Comparison of ENCODE assay signal across 16 mouse cellular contexts in the genomic region with DNA sequence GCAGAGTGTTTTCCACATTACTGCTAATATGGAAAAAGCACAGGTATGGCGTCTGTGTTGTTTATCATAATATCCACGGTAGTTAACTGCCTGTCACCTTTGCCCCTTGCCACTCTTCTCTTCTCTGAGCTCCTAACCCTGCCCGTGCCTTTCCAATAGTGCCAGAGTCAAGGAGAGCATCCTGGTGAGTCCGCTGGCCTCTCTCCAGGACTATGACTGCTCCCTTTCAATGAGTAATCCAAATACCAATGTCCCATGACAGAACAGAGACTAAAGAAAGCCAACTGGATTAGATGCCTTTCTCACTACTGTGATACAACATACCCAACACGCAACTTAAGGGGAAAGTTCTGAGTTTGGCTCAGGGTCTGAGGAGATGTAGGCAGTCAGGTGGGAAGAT.
DNase-seq lines count a peak whose midpoint lies in the region; ATAC-seq and TF ChIP-seq lines count a peak whose summit lies in the region.
"Had no signal": no experiment of that assay in that cellular context is flagged by ENCODE, and none has a peak within 500 bp of the region (broad histone marks: within the 10 kb centered on the region; RNA-seq: fewer than 3 reads in every experiment).

No protein-coding gene starts in this region.

- no peak for ATAC-seq in kidney, embryonic 14.5 days (ENCODE audit: low FRiP score, low TSS enrichment)
- ATAC-seq in kidney, embryonic 15.5 days (replicated peaks; ENCODE audit: low FRiP score): peak; percentile 33
- ATAC-seq in stomach, postnatal 0 days (ENCODE audit: low FRiP score, low TSS enrichment): no peak

- H3K9ac ChIP-seq in kidney, embryonic 14.5 days (ENCODE audit: low read depth, low read length): no peak overlapping the region
- H3K9ac ChIP-seq in kidney, embryonic 15.5 days: no peak overlapping the region
- no peak overlapping the region for H3K9ac ChIP-seq in stomach, postnatal 0 days (ENCODE audit: low read length)
- H3K9ac ChIP-seq: hindbrain, embryonic 12.5 days; liver, embryonic 15.5 days; neural tube, embryonic 15.5 days; stomach, embryonic 15.5 days had no signal

- H3K36me3 ChIP-seq in kidney, embryonic 14.5 days (ENCODE audit: control insufficient read depth, insufficient read depth, low read length): no peaks in the 10 kb centered on the region
- H3K36me3 ChIP-seq in kidney, embryonic 15.5 days: no peaks in the 10 kb centered on the region
- no peaks in the 10 kb centered on the region for H3K36me3 ChIP-seq in stomach, postnatal 0 days (ENCODE audit: control insufficient read depth, insufficient read depth, low read length)
- H3K36me3 ChIP-seq: forebrain, embryonic 10.5 days; hindbrain, embryonic 12.5 days; liver, embryonic 15.5 days; midbrain, embryonic 10.5 days; neural tube, embryonic 15.5 days; stomach, embryonic 15.5 days had no signal

- DNase-seq in kidney, adult 11 months: peak; percentile 93
- DNase-seq in adrenal gland, adult 8-10 months: peak; percentile 58
- no peak for DNase-seq in stomach, postnatal 0 days (ENCODE audit: low spot score)
- DNase-seq in thymus, postnatal 0 days (ENCODE audit: low spot score): no peak
- DNase-seq in urinary bladder, postnatal 36 days (ENCODE audit: low spot score in 2 of 2): no peak
- DNase-seq: cerebellum, adult 18-20 months; lung, postnatal 10 days; thymus, postnatal 36 days had no signal

- H3K9me3 ChIP-seq in kidney, embryonic 14.5 days (ENCODE audit: control insufficient read depth, low read length): no peaks in the 10 kb centered on the region
- H3K9me3 ChIP-seq in kidney, embryonic 15.5 days (replicated peaks): no peaks in the 10 kb centered on the region
- H3K9me3 ChIP-seq in stomach, postnatal 0 days (ENCODE audit: control insufficient read depth, low read length): no peaks in the 10 kb centered on the region
- H3K9me3 ChIP-seq: forebrain, embryonic 10.5 days; hindbrain, embryonic 12.5 days; liver, embryonic 15.5 days; midbrain, embryonic 10.5 days; neural tube, embryonic 15.5 days; stomach, embryonic 15.5 days had no signal

- H3K27me3 ChIP-seq in kidney, embryonic 14.5 days (ENCODE audit: control insufficient read depth, insufficient read depth, low read length): peaks cover 11% of the 10 kb centered on the region
- peaks cover 40% of the 10 kb centered on the region for H3K27me3 ChIP-seq in kidney, embryonic 15.5 days
- no peaks in the 10 kb centered on the region for H3K27me3 ChIP-seq in stomach, postnatal 0 days (ENCODE audit: control insufficient read depth, insufficient read depth, low read length)
- H3K27me3 ChIP-seq: hindbrain, embryonic 12.5 days; liver, embryonic 15.5 days; neural tube, embryonic 15.5 days; stomach, embryonic 15.5 days had no signal

- no peak overlapping the region for H3K4me3 ChIP-seq in kidney, embryonic 14.5 days (ENCODE audit: low read length)
- H3K4me3 ChIP-seq in kidney, embryonic 15.5 days (replicated peaks): no peak overlapping the region
- H3K4me3 ChIP-seq in stomach, postnatal 0 days (ENCODE audit: low read depth, low read length): no peak overlapping the region
- H3K4me3 ChIP-seq: forebrain, embryonic 10.5 days; hindbrain, embryonic 12.5 days; liver, embryonic 15.5 days; midbrain, embryonic 10.5 days; neural tube, embryonic 15.5 days; stomach, embryonic 15.5 days had no signal

- no peak overlapping the region for H3K4me2 ChIP-seq in kidney, embryonic 14.5 days (replicated peaks; ENCODE audit: low read depth, low read length)
- H3K4me2 ChIP-seq in kidney, embryonic 15.5 days: no peak overlapping the region
- no peak overlapping the region for H3K4me2 ChIP-seq in stomach, postnatal 0 days (replicated peaks; ENCODE audit: low read depth)
- H3K4me2 ChIP-seq: hindbrain, embryonic 12.5 days; liver, embryonic 15.5 days; neural tube, embryonic 15.5 days; stomach, embryonic 15.5 days had no signal

- no peak for TF ChIP-seq EP300 in stomach, postnatal 0 days (optimal IDR thresholded peaks at IDR 0.05)

- H3K27ac ChIP-seq in kidney, embryonic 14.5 days (ENCODE audit: low read depth, low read length): no peak overlapping the region; the same call in 1 of the 2 replicates
- peak overlapping the region; percentile 70 for H3K27ac ChIP-seq in kidney, embryonic 15.5 days
- H3K27ac ChIP-seq in stomach, postnatal 0 days (replicated peaks): peak overlapping the region; percentile 65
- H3K27ac ChIP-seq: forebrain, embryonic 10.5 days; hindbrain, embryonic 12.5 days; liver, embryonic 15.5 days; midbrain, embryonic 10.5 days; neural tube, embryonic 15.5 days; stomach, embryonic 15.5 days had no signal

- 61% methylated on average over 5 of the region's 5 CpGs for WGBS in kidney, embryonic 14.5 days
- 53% methylated on average over 5 of the region's 5 CpGs for WGBS in kidney, embryonic 15.5 days
- WGBS in stomach, postnatal 0 days: 60% methylated on average over 5 of the region's 5 CpGs

- no peaks in the 10 kb centered on the region for H3K4me1 ChIP-seq in kidney, embryonic 14.5 days (ENCODE audit: control insufficient read depth, insufficient read depth, low read length)
- H3K4me1 ChIP-seq in kidney, embryonic 15.5 days: peaks cover 18% of the 10 kb centered on the region
- no peaks in the 10 kb centered on the region for H3K4me1 ChIP-seq in stomach, postnatal 0 days (replicated peaks; ENCODE audit: control insufficient read depth, insufficient read depth)
- H3K4me1 ChIP-seq: forebrain, embryonic 10.5 days; hindbrain, embryonic 12.5 days; liver, embryonic 15.5 days; midbrain, embryonic 10.5 days; neural tube, embryonic 15.5 days; stomach, embryonic 15.5 days had no signal

- no peak for TF ChIP-seq CTCF in stomach, postnatal 0 days (IDR thresholded peaks at IDR 0.05; ENCODE audit: low read depth)

Comparison
In these comparisons a context has a peak if more than half of its experiments do, and no peak if none do; other contexts are left out.
1. DNase-seq: peak in kidney, adult 11 months (single experiment) and adrenal gland, adult 8-10 months (single experiment); none in stomach, postnatal 0 days (single experiment), thymus, postnatal 0 days (single experiment) and urinary bladder, postnatal 36 days (0 of 2).